Mouse (Mus musculus) activated CD4-positive, CD25-positive, alpha-beta regulatory T cell, adult 4 months (primary cell): ENCODE results near the gene Tut1. TPM values are rescaled to one million over a fixed set of nuclear protein-coding genes. Genes with fewer than 3 reads are reported as not detected.
A peak's percentile ranks its signal among the peaks of the same experiment; 100 is the strongest.
"Not testable (repeated sequence)": the region's sequence is repeated elsewhere in the genome, so short reads cannot be mapped to it uniquely, and the experiment has no call there.

Experiments used
- ATAC-seq: one replicate; pipeline ENCODE4 v1.8.0; 2017
- polyA plus RNA-seq, 2 experiments: library from polyadenylated mRNA; unstranded; fragments of 100-300 nt; shearing (Covaris generic); gene quantifications; one replicate each; pipeline ENCODE4 v1.2.1; 2017

Gene Tut1
- polyA plus RNA-seq, 2 experiments from 2014 or later: 21.3 to 25.1 TPM

GRCm38 (mm10) chr19:8943047-8943446 lies 10.6 kb upstream of the Tut1 start:
- ATAC-seq: no peak

- no peak for ATAC-seq
Observed at GRCm38 (mm10) chr19:8944062-8944461, 9.6 kb upstream of the Tut1 start.

GRCm38 (mm10) chr19:8944750-8945149 lies 8.9 kb upstream of the Tut1 start:
- no peak for ATAC-seq

- ATAC-seq: no peak
Observed at GRCm38 (mm10) chr19:8945251-8945650, 8.4 kb upstream of the Tut1 start.

- ATAC-seq: no peak
Observed at GRCm38 (mm10) chr19:8946929-8947328, 6.7 kb upstream of the Tut1 start.

- no peak for ATAC-seq
Observed at GRCm38 (mm10) chr19:8950190-8950589, 3.5 kb upstream of the Tut1 start.

GRCm38 (mm10) chr19:8952241-8952640 lies 1.4 kb upstream of the Tut1 start:
- ATAC-seq: no peak

GRCm38 (mm10) chr19:8954171-8954570 lies 524 bp downstream of the Tut1 start:
- ATAC-seq: no peak

- ATAC-seq: no peak
Observed at GRCm38 (mm10) chr19:8962256-8962655, 8.6 kb downstream of the Tut1 start.

GRCm38 (mm10) chr19:8965075-8965474 lies 11.4 kb downstream of the Tut1 start:
- no peak for ATAC-seq

GRCm38 (mm10) chr19:8965771-8966170 lies 12.1 kb downstream of the Tut1 start:
- ATAC-seq: no peak

- ATAC-seq: no peak
Observed at GRCm38 (mm10) chr19:8966198-8966589, 12.5 kb downstream of the Tut1 start.

GRCm38 (mm10) chr19:8966590-8967372 lies 13.1 kb downstream of the Tut1 start, which contains the start of gene Eef1g:
Gene Eef1g, plus strand, starts transcription at chr19:8967041.
- ATAC-seq: peak; percentile 98

GRCm38 (mm10) chr19:8967373-8967743 lies 13.7 kb downstream of the Tut1 start:
- ATAC-seq: no peak

GRCm38 (mm10) chr19:8967893-8968292 lies 14.2 kb downstream of the Tut1 start:
- ATAC-seq: no peak

- not testable (repeated sequence) for ATAC-seq
Observed at GRCm38 (mm10) chr19:8972491-8972890, 18.8 kb downstream of the Tut1 start.

- ATAC-seq: no peak
Observed at GRCm38 (mm10) chr19:8974638-8975037, 21.0 kb downstream of the Tut1 start.

- no peak for ATAC-seq
Observed at GRCm38 (mm10) chr19:8975491-8975890, 21.8 kb downstream of the Tut1 start.

GRCm38 (mm10) chr19:8976535-8976934 lies 22.9 kb downstream of the Tut1 start:
- peak; percentile 76 for ATAC-seq

GRCm38 (mm10) chr19:8980771-8981170 lies 27.1 kb downstream of the Tut1 start:
- ATAC-seq: no peak

- no peak for ATAC-seq
Observed at GRCm38 (mm10) chr19:8981450-8982168, 28.0 kb downstream of the Tut1 start.

- no peak for ATAC-seq
Observed at GRCm38 (mm10) chr19:8982303-8983149, 28.9 kb downstream of the Tut1 start.

- no peak for ATAC-seq
Observed at GRCm38 (mm10) chr19:8983150-8983650, 29.6 kb downstream of the Tut1 start.
